Mouse (Mus musculus) limb, embryonic 12.5 days (tissue): Measurements from ENCODE around the gene Ddx39b. TPM values are rescaled to one million over a fixed set of nuclear protein-coding genes. Genes with fewer than 3 reads are reported as not detected.

Experiments
- ATAC-seq: fragments of 200-750 bp; cut with Nextera tagmentation; 2 replicates; pipeline ENCODE4 v1.8.0; 2017; ENCODE audit warnings: low read depth, moderate TSS enrichment; ENCODE audit not compliant: insufficient number of reproducible peaks, insufficient read depth, low FRiP score, low TSS enrichment
- H3K27ac ChIP-seq: fragments of 300-500 bp; sonication (generic); 2 replicates; pipeline ENCODE4 v1.5.1; 2016; ENCODE audit warnings: mild to moderate bottlenecking, moderate library complexity
- H3K27me3 ChIP-seq: fragments of 300-500 bp; sonication (generic); 2 replicates; pipeline ENCODE4 v1.6.1; 2016; ENCODE audit warnings: mild to moderate bottlenecking, moderate library complexity
- H3K36me3 ChIP-seq: fragments of 300-500 bp; sonication (generic); 2 replicates; pipeline ENCODE4 v1.6.1; 2016; ENCODE audit warnings: mild to moderate bottlenecking, moderate library complexity
- H3K4me1 ChIP-seq: fragments of 300-500 bp; sonication (generic); replicated peaks from 2 replicates; pipeline ENCODE4 v1.6.1; 2016
- H3K4me2 ChIP-seq: fragments of 300-500 bp; sonication (generic); 2 replicates; pipeline ENCODE4 v1.6.1; 2016; ENCODE audit warnings: mild to moderate bottlenecking, moderate library complexity
- H3K4me3 ChIP-seq: fragments of 300-500 bp; sonication (generic); replicated peaks from 2 replicates; pipeline ENCODE4 v1.5.1; 2016; ENCODE audit warnings: mild to moderate bottlenecking
- H3K9ac ChIP-seq: fragments of 300-500 bp; sonication (generic); replicated peaks from 2 replicates; pipeline ENCODE4 v1.6.1; 2016; ENCODE audit warnings: mild to moderate bottlenecking, moderate library complexity
- H3K9me3 ChIP-seq: fragments of 300-500 bp; sonication (generic); 2 replicates; pipeline ENCODE4 v1.6.1; 2016; ENCODE audit warnings: mild to moderate bottlenecking, moderate library complexity
- WGBS: fragments of 180-500 bp; shearing (Covaris S2); methylation state at CpG from one replicate; pipeline ENCODE4 v1.1.7; 2016; 5-methylcytosine and 5-hydroxymethylcytosine counted together
- polyA plus RNA-seq: library from polyadenylated mRNA; unstranded; fragments of >200 nt; fragmentation: Nextera tagmentation; extraction: Ambion mirVana; gene quantifications from 2 replicates; pipeline ENCODE4 v1.2.1, GENCODE M21; 2016

Ddx39b gene
- polyA plus RNA-seq, 1 experiment from 2014 or later, result 638 TPM

DNA sequence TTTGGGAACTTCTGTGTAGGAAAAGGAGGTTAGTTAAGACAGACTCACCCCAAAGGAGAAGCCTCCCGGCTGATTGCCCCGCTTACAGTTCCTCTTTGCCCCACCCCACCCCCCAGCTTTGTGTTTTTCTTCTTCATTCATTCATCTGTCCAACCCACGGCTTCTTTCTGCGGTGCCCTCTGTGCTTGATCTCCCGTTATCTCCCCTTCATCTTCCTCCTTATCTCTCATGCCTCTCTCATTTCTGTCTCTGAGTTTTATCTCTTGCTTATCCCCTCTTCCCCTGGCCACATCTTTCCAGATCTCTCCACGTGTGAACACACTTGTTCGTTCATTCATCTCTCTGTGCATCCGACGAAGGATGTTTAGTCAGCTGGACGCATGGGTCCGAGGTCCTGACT is 40.4 kb upstream of the Ddx39b start:
- ATAC-seq, result no peak
- Histone ChIP-seq H3K36me3 (no peaks in the 10 kb centered on the region), H3K4me2 (no peak overlapping the region), H3K4me3 (no peak overlapping the region), H3K27me3 (peaks cover 87% of the 10 kb centered on the region), H3K9me3 (no peaks in the 10 kb centered on the region), H3K4me1 (peaks cover 8% of the 10 kb centered on the region), H3K27ac (no peak overlapping the region), H3K9ac (no peak overlapping the region)
- WGBS, result 79% methylated on average over 11 of the region's 11 CpGs

DNA sequence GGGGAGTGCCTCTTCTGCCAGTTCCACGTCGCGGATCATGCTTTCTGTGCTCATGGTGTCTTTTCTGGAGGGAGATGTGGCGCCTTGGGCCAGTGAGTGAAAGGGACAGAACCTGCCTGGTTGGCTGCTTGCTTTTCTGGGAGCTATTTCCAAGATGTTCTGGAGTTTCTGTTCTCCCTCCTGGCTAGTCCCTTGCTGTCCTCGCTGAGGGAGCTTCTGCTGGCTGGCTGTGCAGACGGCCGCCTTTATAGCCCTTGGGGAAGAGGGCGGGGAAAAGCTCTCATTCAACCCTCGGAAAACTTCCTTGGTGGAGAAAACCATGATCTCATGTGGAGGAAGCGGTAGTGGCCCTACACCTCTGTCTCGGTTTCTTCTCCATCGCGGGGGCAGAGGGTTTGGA is 39.8 kb upstream of the Ddx39b start, which contains the start of gene Tnf:
Gene Tnf (minus strand): TSS at position 221 of the 400 bp plus-strand sequence.
- H3K27ac ChIP-seq, result no peak within 1 kb of the TSS
- WGBS, result 34% methylated on average over 13 of the region's 13 CpGs
- no peaks in the 10 kb centered on the region for H3K36me3 ChIP-seq
- no peak for ATAC-seq
- 0 out of 2 replicates have a peak within 1 kb of the TSS, but pooled peaks have one; percentile 19 for H3K4me2 ChIP-seq
- H3K9ac ChIP-seq, result no peak within 1 kb of the TSS
- no peaks in the 10 kb centered on the region for H3K9me3 ChIP-seq
- H3K4me3 ChIP-seq, result no peak within 1 kb of the TSS
- 0 out of 2 replicates have a peak, but pooled peaks cover 6% of the 10 kb centered on the region for H3K4me1 ChIP-seq
- peaks cover 81% of the 10 kb centered on the region for H3K27me3 ChIP-seq

DNA sequence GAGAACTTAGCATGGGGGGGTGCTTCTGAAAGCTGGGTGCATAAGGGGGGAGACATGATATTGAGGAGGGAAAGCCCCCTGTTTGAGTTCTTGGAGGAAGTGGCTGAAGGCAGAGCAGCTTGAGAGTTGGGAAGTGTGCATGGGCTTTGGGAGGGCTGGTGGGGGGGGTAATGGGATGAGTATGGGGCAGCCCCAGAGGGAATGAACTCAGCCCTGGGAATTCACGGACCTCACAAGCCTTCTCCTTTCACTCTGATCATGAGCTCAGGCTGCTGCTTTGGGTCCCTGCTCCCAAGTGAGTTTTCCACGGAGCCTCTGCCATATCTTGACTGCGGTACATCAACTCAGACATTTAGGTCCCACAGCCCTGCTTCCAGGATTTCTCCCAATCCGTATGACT is 39.1 kb upstream of the Ddx39b start:
- Histone ChIP-seq H3K9ac (no peak overlapping the region), H3K4me3 (no peak overlapping the region), H3K27me3 (peaks cover 76% of the 10 kb centered on the region), H3K36me3 (no peaks in the 10 kb centered on the region), H3K27ac (no peak overlapping the region), H3K9me3 (no peaks in the 10 kb centered on the region), H3K4me2 (no peak overlapping the region), H3K4me1 (0 out of 2 replicates have a peak, but pooled peaks cover 6% of the 10 kb centered on the region)
- WGBS, result 74% methylated on average over 4 of the region's 4 CpGs
- no peak for ATAC-seq

DNA sequence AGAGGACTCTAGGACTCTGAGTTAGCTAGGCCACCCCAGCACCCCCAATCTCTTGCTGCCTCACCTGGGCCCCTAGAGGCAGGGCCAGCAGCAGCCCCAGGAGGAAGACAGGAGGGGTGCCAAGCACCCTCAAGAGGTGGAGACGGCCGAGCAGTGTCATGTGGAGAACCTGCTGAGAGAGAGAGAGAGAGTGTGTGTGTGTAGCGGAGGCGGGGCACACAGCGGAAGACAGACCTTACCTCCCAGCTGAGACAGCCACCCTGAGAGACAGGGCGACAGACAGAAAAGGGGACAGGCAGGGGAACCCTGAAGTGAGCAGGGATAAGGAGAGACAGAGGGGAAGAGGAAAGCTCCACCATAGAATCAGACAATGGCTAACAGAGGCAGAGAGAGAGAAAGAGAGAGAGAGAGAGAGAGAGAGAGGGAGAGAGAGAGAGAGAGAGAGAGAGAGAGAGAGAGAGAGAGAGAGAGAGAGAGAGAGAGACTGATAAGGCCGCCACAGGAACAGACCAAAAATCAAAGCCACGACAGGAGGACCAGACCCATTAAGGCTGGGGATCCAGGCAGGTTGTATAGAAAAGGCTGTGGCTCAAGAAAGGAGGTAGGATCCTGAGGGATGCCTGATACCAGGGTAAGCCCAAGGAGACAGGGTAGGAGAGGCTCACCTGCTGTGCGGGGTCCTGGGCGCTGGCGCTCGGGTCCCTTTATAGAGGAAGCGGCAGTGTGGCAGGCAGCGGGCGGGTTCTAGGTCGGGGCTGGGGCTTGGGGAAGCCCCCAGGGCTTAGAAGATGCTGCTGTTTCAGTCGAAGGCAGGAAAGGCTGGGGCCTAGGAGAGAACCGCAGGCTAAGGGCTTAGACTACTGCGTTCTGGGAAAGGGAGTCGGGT is 36.8 kb upstream of the Ddx39b start, which contains the start of gene Lta:
Gene Lta (minus strand): TSS at position 858 of the 886 bp plus-strand sequence.
- Histone ChIP-seq H3K4me1 (0 out of 2 replicates have a peak, but pooled peaks cover 6% of the 10 kb centered on the region), H3K4me3 (no peak within 1 kb of the TSS), H3K27me3 (peaks cover 58% of the 10 kb centered on the region), H3K4me2 (no peak within 1 kb of the TSS), H3K9ac (no peak within 1 kb of the TSS; the same call in 1 of the 2 replicates), H3K9me3 (no peaks in the 10 kb centered on the region), H3K27ac (no peak within 1 kb of the TSS), H3K36me3 (no peaks in the 10 kb centered on the region)
- 27% methylated on average over 20 of the region's 20 CpGs for WGBS
- ATAC-seq, result no peak

DNA sequence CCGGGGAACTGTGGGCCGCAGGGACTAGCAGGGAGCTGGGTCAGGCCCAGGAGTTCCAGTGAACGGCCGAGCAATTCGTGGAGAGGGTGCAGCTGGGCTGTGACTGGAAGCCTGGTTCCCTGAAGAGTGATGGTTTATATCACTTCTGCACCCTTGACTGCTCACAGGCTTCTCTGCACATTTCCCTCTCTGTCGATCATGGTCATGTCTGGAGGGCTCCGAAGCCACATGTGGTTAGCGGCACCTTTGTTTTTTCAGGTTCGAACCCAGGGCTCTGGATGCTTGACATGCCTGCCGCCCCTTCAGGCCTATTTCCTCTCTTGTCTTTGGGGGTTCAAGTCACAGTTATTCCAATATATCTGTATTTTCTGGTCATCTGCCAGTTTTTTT is 36.2 kb upstream of the Ddx39b start:
- H3K4me2 ChIP-seq, result no peak overlapping the region
- WGBS, result 61% methylated on average over 10 of the region's 10 CpGs
- ATAC-seq, result no peak
- H3K27me3 ChIP-seq, result peaks cover 51% of the 10 kb centered on the region
- H3K9me3 ChIP-seq, result no peaks in the 10 kb centered on the region
- H3K36me3 ChIP-seq, result no peaks in the 10 kb centered on the region
- H3K4me1 ChIP-seq, result 0 out of 2 replicates have a peak, but pooled peaks cover 6% of the 10 kb centered on the region
- no peak overlapping the region for H3K9ac ChIP-seq
- no peak overlapping the region for H3K27ac ChIP-seq
- no peak overlapping the region for H3K4me3 ChIP-seq

DNA sequence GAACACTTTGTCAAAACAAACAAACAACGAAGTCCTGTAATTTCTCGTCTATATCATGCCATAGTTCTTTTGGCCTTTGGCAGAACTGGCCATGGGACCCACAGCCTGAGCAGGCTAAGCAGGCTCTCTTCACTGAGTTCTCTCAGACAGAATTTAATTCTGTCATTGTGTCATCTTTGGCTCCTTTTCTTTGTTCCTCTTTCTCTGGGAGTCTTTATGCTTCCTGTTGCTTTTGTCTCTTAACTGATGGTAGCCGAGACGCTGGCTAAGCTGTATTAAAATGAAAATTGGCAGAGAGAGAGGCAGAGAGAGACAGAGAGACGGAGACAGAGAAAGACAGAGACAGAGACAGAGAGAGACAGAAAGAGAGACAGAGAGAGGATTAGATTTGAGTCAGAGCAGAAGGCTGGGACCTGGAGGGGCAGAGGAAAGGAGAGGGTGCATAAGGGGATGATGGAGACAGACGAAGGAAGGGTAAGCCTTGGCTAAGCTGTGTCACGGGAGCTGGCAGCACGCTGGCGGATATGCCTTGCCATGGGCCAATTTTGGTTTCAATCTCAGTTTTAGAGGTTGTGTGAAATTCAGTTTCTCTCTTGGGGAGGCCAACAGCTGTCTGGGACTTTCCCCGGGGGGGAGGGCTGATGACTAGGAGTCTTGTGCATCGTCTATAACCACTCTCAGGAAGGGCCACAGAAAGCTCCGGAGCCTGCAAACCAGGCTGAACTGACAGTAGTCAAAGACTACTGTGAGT is 31.6 kb upstream of the Ddx39b start:
- 82% methylated on average over 12 of the region's 12 CpGs for WGBS
- no peaks in the 10 kb centered on the region for H3K36me3 ChIP-seq
- no peaks in the 10 kb centered on the region for H3K4me1 ChIP-seq
- H3K4me2 ChIP-seq, result no peak overlapping the region
- H3K9me3 ChIP-seq, result no peaks in the 10 kb centered on the region
- no peak overlapping the region for H3K4me3 ChIP-seq
- ATAC-seq, result no peak
- no peak overlapping the region for H3K9ac ChIP-seq
- H3K27ac ChIP-seq, result no peak overlapping the region
- peaks cover 6% of the 10 kb centered on the region for H3K27me3 ChIP-seq

DNA sequence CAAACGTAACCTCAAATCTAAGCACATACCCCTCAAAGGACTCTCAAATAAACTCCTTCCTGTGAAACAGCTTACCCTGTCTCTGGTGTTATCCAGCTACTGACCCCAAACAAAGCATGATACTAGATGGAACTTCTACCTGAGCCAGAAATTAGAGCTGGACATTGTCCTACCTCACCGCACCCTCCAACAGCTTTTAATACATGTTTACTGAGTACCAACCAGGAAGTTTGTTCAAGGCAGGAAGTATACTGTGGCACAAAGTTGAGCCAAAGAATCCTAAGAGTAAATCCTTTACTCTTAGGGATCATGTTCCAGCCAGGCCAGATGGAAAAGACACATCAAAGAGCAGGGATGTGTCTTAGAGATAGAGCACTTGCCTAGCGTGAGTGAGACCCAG is 31.0 kb upstream of the Ddx39b start:
- H3K27me3 ChIP-seq, result no peaks in the 10 kb centered on the region; the same call in 1 of the 2 replicates
- no peak for ATAC-seq
- WGBS, result 65% methylated on average over 3 of the region's 3 CpGs

DNA sequence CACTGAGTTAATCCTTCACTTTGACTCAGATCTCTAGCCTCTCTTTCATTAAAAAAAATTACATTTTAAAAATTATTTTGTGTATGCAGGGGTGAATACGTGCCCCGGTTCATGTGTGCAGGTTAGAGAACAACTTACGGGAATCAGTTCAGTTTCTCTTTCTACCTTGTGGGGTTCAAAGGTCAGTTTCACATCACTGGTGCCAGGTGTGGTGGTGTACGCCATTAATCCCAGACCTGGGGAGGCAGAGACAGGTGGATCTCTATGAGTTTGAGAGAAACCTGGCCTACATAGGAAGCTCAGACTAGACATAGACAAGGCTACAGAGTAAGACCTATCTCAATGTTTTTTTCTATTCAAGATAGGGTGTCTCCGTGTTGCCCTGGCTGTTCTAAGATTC is 28.5 kb upstream of the Ddx39b start:
- WGBS, result 92% methylated on average over 5 of the region's 5 CpGs
- no peaks in the 10 kb centered on the region for H3K36me3 ChIP-seq
- H3K27ac ChIP-seq, result no peak overlapping the region
- no peak overlapping the region for H3K4me3 ChIP-seq
- H3K9me3 ChIP-seq, result no peaks in the 10 kb centered on the region
- no peak overlapping the region for H3K9ac ChIP-seq
- H3K27me3 ChIP-seq, result no peaks in the 10 kb centered on the region; the same call in 1 of the 2 replicates
- ATAC-seq, result no peak
- no peaks in the 10 kb centered on the region for H3K4me1 ChIP-seq
- H3K4me2 ChIP-seq, result no peak overlapping the region

More for the DNA sequence above, 31.0 kb upstream of the Ddx39b start:
- no peaks in the 10 kb centered on the region for H3K4me1 ChIP-seq
- H3K9me3 ChIP-seq, result no peaks in the 10 kb centered on the region
- H3K4me3 ChIP-seq, result no peak overlapping the region
- H3K4me2 ChIP-seq, result no peak overlapping the region
- H3K36me3 ChIP-seq, result no peaks in the 10 kb centered on the region
- no peak overlapping the region for H3K27ac ChIP-seq
- no peak overlapping the region for H3K9ac ChIP-seq

DNA sequence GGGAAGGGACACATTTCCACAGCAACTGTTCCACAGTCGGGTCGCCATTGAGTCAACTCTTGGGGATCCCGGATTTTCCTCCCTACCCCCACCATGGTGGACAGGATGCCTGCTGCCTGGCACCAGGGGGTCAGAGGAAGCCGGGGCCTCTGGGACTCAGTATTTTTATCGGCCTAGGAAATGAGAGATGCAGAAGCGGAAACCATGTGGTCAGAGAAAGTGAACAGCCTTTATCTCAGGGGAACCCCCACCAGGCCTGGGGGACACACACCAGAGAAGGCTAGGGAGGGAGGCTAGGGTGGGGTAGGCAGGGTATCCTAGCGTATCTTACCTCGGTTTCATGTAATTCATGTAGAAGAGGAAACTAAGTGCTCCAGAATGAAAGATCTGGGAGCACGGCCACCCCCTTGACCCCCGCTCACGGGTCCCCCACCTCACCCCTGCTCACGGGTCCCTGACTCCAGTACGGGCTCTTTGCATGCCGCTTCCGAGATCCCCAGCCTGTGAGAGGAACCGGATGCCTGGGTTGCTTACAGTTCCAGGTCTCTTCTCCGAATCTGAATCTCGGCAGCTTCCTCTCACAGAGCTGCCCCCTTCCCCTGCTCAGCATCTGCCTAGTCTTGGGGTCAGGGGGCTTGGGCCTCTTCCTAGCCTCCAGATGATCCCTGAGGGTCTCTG is 22.9 kb upstream of the Ddx39b start:
- H3K4me1 ChIP-seq, result no peaks in the 10 kb centered on the region
- H3K9ac ChIP-seq, result no peak overlapping the region
- H3K27ac ChIP-seq, result no peak overlapping the region
- no peak for ATAC-seq
- H3K27me3 ChIP-seq, result no peaks in the 10 kb centered on the region; the same call in 1 of the 2 replicates
- no peaks in the 10 kb centered on the region for H3K9me3 ChIP-seq
- 81% methylated on average over 18 of the region's 18 CpGs for WGBS
- H3K4me3 ChIP-seq, result no peak overlapping the region
- peaks cover 40% of the 10 kb centered on the region for H3K36me3 ChIP-seq
- no peak overlapping the region for H3K4me2 ChIP-seq

DNA sequence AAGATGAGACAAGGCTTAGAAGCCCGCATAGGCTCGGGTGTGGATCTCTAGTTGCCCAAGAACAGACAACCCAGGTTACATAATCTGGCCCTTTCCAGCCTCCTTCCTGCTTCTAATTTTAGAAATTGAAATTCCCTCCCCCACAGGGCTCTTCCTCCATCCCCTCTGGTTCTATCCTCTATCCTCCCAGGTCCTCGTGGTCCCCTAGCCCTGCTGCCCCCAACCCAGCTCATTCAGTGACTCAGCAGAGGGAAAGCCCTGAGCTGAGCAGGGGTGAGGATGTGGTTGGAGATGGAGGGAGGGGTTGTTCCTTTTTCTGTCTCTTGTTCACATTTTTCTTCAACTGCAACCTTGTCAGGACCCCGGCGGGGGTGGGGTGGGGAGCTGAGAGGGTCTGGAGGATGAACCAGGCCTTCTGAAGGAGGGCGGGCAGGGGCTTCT is 21.9 kb upstream of the Ddx39b start:
- Histone ChIP-seq H3K9me3 (no peaks in the 10 kb centered on the region), H3K27ac (no peak overlapping the region), H3K27me3 (no peaks in the 10 kb centered on the region), H3K4me3 (no peak overlapping the region), H3K36me3 (peaks cover 42% of the 10 kb centered on the region), H3K4me1 (no peaks in the 10 kb centered on the region), H3K9ac (no peak overlapping the region), H3K4me2 (no peak overlapping the region)
- ATAC-seq, result no peak
- WGBS, result 80% methylated on average over 6 of the region's 6 CpGs
